Mouse (Mus musculus) heart, adult 2 months (tissue): ENCODE data around the gene Ddx19a. TPM values are rescaled to one million over a fixed set of nuclear protein-coding genes. Genes with fewer than 3 reads are reported as not detected.
"Not testable (repeated sequence)": the region's sequence is repeated elsewhere in the genome, so short reads cannot be mapped to it uniquely, and the experiment has no call there.

Experiments
- DNase-seq, 2 experiments: peaks; one replicate each; pipeline ENCODE4 v3.0.0; 2021
- H3K27ac ChIP-seq: fragments of 200-600 bp; 2 replicates; pipeline ENCODE4 v1.8.1; 2022
- H3K27me3 ChIP-seq: fragments of 200-500 bp; 2 replicates; pipeline ENCODE4 v1.6.1; 2012; ENCODE audit warnings: mild to moderate bottlenecking, low read length, inconsistent platforms, mixed read lengths; ENCODE audit not compliant: control insufficient read depth, insufficient read depth
- H3K36me3 ChIP-seq: fragments of 200-500 bp; 2 replicates; pipeline ENCODE4 v1.6.1; 2012; ENCODE audit warnings: low read length, inconsistent platforms; ENCODE audit not compliant: control insufficient read depth, insufficient read depth
- H3K4me1 ChIP-seq: fragments of 200-500 bp; 2 replicates; pipeline ENCODE4 v1.6.1; 2011; ENCODE audit warnings: low read length; ENCODE audit not compliant: control insufficient read depth, insufficient read depth
- H3K4me3 ChIP-seq: fragments of 200-600 bp; 2 replicates; pipeline ENCODE4 v1.8.1; 2022
- H3K79me2 ChIP-seq: fragments of 200-500 bp; replicated peaks from 2 replicates; pipeline ENCODE4 v1.6.1; 2012; ENCODE audit warnings: mild to moderate bottlenecking, inconsistent platforms, low read length, moderate library complexity, mixed read lengths; ENCODE audit not compliant: control insufficient read depth, insufficient read depth
- H3K9ac ChIP-seq: fragments of 200-500 bp; 2 replicates; pipeline ENCODE4 v1.6.1; 2012; ENCODE audit warnings: low read depth, mild to moderate bottlenecking, control low read depth, inconsistent platforms, low read length, mixed read lengths
- CTCF ChIP-seq: fragments of 200-600 bp; IDR thresholded peaks from 2 replicates; pipeline ENCODE4 v1.8.1; 2022; ENCODE audit warnings: antibody characterized with exemption, mild to moderate bottlenecking, moderate library complexity
- EP300 ChIP-seq: fragments of 200-500 bp; IDR thresholded peaks from 2 replicates; pipeline ENCODE4 v1.6.1; 2011; ENCODE audit warnings: low read depth, low read length, control low read depth; ENCODE audit not compliant: insufficient read depth
- POLR2A ChIP-seq: fragments of 200-500 bp; IDR thresholded peaks from 2 replicates; pipeline ENCODE4 v1.6.1; 2011; ENCODE audit warnings: mild to moderate bottlenecking, low read depth, low read length, control low read depth; ENCODE audit not compliant: insufficient read depth
- WGBS: fragments of 180-500 bp; shearing (Covaris S2); methylation state at CpG from one replicate; pipeline ENCODE4 v1.1.7; 2018; 5-methylcytosine and 5-hydroxymethylcytosine counted together
- intact Hi-C: fragments of 180-260 bp; cut with DNase I; formaldehyde crosslinking; loops from one replicate; pipeline ENCODE4 v1.15.1; 2025
- polyA plus RNA-seq: library from polyadenylated mRNA; depleted of rRNA; stranded (reverse); fragments of >200 nt; gene quantifications from 2 replicates; pipeline ENCODE4 v1.2.3, GENCODE M21; 2012
- total RNA-seq, 2 experiments: library from RNA; stranded (reverse); gene quantifications; 2 replicates each; pipeline ENCODE4 v1.2.3; 2021

The Ddx19a gene
- total and polyA plus RNA-seq, 3 experiments = 18.0 to 34.8 (median 31.7) TPM

DNA sequence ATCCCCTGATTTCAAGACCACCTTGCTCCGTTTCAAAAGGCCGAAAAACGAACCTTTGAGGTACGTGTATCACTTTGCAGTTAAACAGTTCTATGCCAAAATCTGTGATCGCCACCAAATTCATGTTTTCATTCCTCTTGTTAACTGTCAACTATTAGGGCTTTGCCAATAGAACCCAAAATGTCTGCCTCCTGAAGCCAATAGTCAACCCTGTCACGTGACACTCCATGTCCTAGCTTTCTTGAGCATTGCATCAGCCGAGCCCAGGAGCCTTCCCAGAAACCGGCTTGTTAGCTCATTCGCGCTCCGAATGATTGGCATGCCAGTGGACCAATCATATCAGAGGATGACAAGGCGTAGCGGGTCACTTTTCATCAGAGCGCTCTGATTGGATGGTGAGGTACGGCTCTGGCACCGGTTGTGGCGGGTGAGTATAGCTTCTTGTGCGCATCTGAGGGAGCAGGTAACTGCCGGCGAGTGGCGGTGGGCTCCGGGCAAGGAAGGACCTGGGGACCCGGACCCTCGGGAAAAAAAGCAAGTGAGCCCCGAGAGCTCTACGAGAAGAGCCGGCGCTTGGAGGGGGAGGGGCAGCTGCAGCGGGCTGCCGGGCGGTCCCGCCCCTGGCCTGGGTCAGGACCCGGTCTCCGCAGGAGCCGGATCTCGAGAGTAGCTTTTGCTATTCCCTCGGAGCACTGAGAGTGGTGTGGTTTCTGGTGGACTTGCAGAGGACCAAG lies 36.0 kb upstream of the Ddx19a start:
- peak overlapping the region; percentile 91 for H3K4me3 ChIP-seq
- intact Hi-C loops = loop anchor here (2.0 kb wide), 2 partner anchors 23 to 33 kb away; partner anchors contain the start of gene Exosc6
- H3K9ac ChIP-seq = peak overlapping the region; percentile 61
- 0 out of 2 replicates have a peak, but pooled peaks cover 2% of the 10 kb centered on the region for H3K79me2 ChIP-seq
- H3K36me3 ChIP-seq = peaks cover 5% of the 10 kb centered on the region; the same call in 1 of the 2 replicates
- 6% methylated on average over 37 of the region's 37 CpGs for WGBS
- H3K27ac ChIP-seq = peak overlapping the region; percentile 96
- peaks cover 5% of the 10 kb centered on the region for H3K4me1 ChIP-seq
- TF ChIP-seq POLR2A = peak; percentile 61; the same call in 1 of the 2 replicates
- TF ChIP-seq EP300 = peak; percentile 73
- no peak for TF ChIP-seq CTCF
- peak; percentile 90 to 98 for DNase-seq
- no peaks in the 10 kb centered on the region for H3K27me3 ChIP-seq

DNA sequence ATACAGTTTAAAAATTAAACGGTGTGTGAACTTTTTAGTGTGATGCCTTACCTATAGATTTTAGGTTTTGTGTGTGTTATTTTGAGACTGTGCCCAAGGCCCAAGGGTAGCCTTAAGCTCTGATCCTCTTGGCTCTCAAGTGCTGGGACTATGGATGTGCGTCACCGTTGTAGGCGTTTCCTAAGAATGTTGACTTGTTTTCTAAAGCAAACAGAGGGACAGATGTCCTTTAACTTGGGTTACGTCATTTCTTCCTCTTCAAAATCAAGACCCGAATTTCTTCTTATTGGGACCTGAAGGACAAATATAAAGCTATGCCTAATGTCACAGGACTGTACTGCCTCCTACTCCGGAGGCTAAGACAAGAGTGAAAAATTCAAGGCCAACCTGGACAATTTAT lies 35.3 kb upstream of the Ddx19a start, which contains the start of gene Aars:
TSS of gene Aars (plus strand) at position 229 of the 400 bp plus-strand sequence.
- H3K4me3 ChIP-seq = peak within 1 kb of the TSS; percentile 91
- DNase-seq = no peak
- peaks cover 5% of the 10 kb centered on the region; the same call in 1 of the 2 replicates for H3K36me3 ChIP-seq
- no peaks in the 10 kb centered on the region for H3K27me3 ChIP-seq
- WGBS = 96% methylated on average over 7 of the region's 7 CpGs
- intact Hi-C loops = loop anchor here (2.0 kb wide), 1 partner anchor 32 kb away; no protein-coding TSS in a partner anchor
- peak within 1 kb of the TSS; percentile 96 for H3K27ac ChIP-seq
- H3K4me1 ChIP-seq = peaks cover 5% of the 10 kb centered on the region
- peak within 1 kb of the TSS; percentile 61 for H3K9ac ChIP-seq
- H3K79me2 ChIP-seq = 0 out of 2 replicates have a peak, but pooled peaks cover 2% of the 10 kb centered on the region
- no peak for TF ChIP-seq POLR2A
- no peak for TF ChIP-seq EP300
- no peak for TF ChIP-seq CTCF

DNA sequence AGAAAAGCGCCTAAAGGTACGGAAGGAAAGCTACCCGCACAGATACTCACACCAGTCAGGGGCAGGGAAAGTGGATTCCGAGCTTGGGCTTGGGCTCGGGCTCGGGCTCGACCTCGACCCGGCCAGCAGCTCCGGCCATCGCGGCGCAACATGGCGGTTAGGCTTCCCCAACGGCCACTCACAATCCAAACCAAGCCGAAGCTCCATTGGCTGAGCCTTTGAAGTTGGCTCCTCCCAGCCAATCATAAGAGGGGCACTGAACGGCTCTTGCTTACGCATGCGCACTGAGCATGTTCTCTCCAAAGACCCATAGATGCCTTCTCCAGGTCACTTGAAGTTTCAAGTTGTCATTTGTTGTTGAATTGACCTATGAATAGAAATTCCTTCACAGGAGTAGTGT lies 34.0 kb upstream of the Ddx19a start, which contains the start of gene Ddx19b:
TSS of gene Ddx19b (minus strand) at position 180 of the 400 bp plus-strand sequence.
- H3K4me1 ChIP-seq = peaks cover 5% of the 10 kb centered on the region
- no peak within 1 kb of the TSS for H3K4me3 ChIP-seq
- H3K36me3 ChIP-seq = peaks cover 5% of the 10 kb centered on the region; the same call in 1 of the 2 replicates
- H3K9ac ChIP-seq = no peak within 1 kb of the TSS
- no peak for TF ChIP-seq EP300
- no peak for TF ChIP-seq POLR2A
- TF ChIP-seq CTCF = no peak
- H3K27me3 ChIP-seq = no peaks in the 10 kb centered on the region
- no peak within 1 kb of the TSS for H3K27ac ChIP-seq
- intact Hi-C loops = no loop called here
- 93% methylated on average over 19 of the region's 19 CpGs for WGBS
- no peak for DNase-seq
- H3K79me2 ChIP-seq = 0 out of 2 replicates have a peak, but pooled peaks cover 2% of the 10 kb centered on the region

DNA sequence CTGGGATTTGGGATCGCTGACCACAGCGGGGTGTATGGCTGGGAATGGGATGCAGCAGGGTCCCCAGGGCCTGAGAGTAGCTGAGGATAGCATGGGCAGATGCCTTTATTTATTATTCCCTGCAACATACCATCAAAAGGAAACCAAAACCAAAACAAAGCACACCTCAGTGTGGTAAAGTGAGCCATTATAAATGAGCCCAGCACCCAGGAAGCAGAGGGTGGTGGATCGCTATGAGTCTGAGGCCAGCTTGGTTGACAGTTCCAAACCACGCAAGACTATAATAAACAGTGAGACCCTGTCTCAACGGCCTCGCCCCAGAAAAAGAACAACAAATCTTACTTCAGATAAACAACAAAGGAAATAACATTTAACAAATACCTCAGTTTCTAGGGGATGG lies 32.4 kb upstream of the Ddx19a start:
- H3K4me1 ChIP-seq = peaks cover 5% of the 10 kb centered on the region
- peaks cover 3% of the 10 kb centered on the region; the same call in 1 of the 2 replicates for H3K36me3 ChIP-seq
- H3K27ac ChIP-seq = no peak overlapping the region
- H3K27me3 ChIP-seq = no peaks in the 10 kb centered on the region
- intact Hi-C loops = no loop called here
- no peak overlapping the region for H3K4me3 ChIP-seq
- H3K9ac ChIP-seq = no peak overlapping the region
- H3K79me2 ChIP-seq = no peaks in the 10 kb centered on the region
- no peak for DNase-seq
- WGBS = 76% methylated on average over 6 of the region's 6 CpGs
- TF ChIP-seq EP300 (no peak), POLR2A (no peak)

DNA sequence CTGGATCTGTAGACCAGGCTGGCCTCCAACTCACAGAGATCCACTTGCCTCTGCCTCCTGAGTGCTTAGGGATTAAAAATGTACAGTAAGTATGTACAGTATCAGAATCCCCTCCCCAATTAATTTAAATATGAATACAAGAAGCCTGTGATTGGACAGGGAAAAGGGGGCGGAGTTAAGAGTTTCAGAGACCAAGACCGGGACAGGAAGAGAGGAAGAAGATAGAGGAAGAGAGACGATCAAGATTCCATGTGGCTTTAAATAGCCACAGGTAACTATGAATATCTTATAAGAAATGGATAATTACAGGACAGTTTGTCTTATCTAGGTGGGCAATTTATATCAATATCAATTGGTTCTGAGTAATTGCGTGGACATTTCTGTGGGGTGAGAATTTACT lies 32.0 kb upstream of the Ddx19a start:
- Histone ChIP-seq H3K36me3 (peaks cover 2% of the 10 kb centered on the region; the same call in 1 of the 2 replicates), H3K79me2 (no peaks in the 10 kb centered on the region), H3K27me3 (no peaks in the 10 kb centered on the region), H3K9ac (no peak overlapping the region), H3K4me1 (peaks cover 5% of the 10 kb centered on the region), H3K4me3 (no peak overlapping the region), H3K27ac (no peak overlapping the region)
- DNase-seq = no peak
- no peak for TF ChIP-seq EP300
- no peak for TF ChIP-seq CTCF
- no peak for TF ChIP-seq POLR2A
- 38% methylated on average over 4 of the region's 4 CpGs for WGBS
- intact Hi-C loops = no loop called here

DNA sequence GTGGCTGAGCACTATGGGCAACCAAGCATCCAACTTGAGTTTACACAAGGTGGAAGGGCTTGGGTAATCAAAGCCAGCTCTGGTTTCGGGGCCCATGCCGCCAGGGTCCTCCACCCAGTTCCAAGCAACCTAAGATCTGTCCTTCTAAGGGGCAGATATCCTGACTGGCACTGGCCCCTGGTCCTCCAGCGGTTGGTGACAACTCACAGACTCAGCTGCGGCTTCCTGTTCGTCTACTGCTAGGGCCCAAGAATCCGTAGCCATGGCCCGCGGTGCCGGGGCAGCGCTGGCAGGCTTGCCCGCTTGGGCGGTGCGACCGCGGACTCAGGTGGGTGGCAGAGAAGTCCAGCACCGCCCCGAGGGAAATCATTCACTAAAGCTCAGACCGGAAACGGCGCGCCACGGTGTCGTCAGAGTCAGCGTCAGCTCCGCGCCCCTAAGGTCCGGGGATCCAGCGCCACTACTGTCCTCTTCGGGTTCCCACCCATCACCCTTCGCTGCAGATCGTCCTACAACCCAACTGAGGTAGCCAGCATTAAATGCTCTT lies 29.9 kb upstream of the Ddx19a start:
- DNase-seq = peak; percentile 88 to 89
- H3K4me1 ChIP-seq = no peaks in the 10 kb centered on the region
- H3K36me3 ChIP-seq = no peaks in the 10 kb centered on the region
- intact Hi-C loops = no loop called here
- under 1% methylated on average over 31 of the region's 31 CpGs for WGBS
- peak overlapping the region; percentile 85 for H3K9ac ChIP-seq
- H3K27me3 ChIP-seq = no peaks in the 10 kb centered on the region
- peak overlapping the region; percentile 71 for H3K27ac ChIP-seq
- H3K79me2 ChIP-seq = no peaks in the 10 kb centered on the region
- H3K4me3 ChIP-seq = peak overlapping the region; percentile 69
- peak; percentile 71 for TF ChIP-seq POLR2A
- TF ChIP-seq CTCF = no peak

DNA sequence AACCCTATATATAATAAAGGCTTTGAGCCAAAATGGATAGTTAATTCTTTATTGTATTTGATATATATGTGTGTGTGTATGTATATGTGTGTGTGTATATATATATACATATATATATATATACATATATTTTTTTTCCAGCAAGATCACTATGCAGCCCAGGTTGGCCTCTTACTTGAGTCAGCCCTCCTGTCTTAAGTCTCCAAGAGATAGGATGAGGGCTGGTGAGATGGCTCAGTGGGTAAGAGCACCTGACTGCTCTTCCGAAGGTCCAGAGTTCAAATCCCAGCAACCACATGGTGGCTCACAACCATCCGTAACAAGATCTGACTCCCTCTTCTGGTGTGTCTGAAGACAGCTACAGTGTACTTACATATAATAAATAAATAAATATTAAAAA lies 29.0 kb upstream of the Ddx19a start:
- H3K4me1 ChIP-seq, H3K27me3 ChIP-seq, DNase-seq, H3K36me3 ChIP-seq, H3K79me2 ChIP-seq, H3K4me3 ChIP-seq, H3K9ac ChIP-seq, intact Hi-C loops, H3K27ac ChIP-seq: not testable (repeated sequence)
- WGBS = 89% methylated on average over 2 of the region's 2 CpGs

DNA sequence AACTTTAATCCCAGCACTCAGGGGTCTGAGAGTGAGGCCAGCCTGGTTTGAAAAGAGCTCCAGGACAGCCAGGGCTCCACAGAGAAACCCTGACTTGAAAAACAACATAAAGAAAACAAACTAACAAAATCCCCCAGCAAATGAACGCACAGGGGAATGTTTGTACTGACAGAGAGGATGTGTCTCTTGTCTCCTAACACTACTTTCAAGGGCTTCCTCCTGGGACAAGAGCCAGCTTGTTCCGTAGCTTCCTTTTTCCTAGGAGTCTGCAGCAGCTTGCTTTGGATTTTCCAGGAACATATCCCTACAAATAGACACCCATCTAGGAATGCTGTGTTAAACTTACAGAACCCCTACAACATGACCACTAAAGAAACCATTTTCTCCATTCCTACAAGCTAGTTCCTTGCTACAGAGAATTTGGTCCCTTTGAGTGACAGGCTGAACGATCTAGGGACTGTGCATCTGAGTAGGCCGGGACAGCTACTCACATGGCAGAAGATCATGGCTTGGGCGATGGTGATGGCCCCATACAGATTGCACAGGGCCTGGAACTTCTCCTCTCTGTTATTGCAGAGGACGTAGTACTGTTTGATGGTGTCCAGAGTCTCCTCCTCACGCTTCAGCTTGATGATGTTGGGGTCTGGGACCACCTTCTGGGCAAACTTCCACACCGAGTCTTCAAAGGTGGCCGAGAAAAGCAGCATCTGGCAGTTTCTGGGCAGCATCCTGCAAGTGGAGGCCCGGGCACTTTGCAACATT lies 12.8 kb upstream of the Ddx19a start:
- H3K4me3 ChIP-seq, intact Hi-C loops, H3K27ac ChIP-seq, H3K9ac ChIP-seq, H3K4me1 ChIP-seq, H3K27me3 ChIP-seq, H3K36me3 ChIP-seq, DNase-seq, H3K79me2 ChIP-seq: not testable (repeated sequence)
- WGBS = 82% methylated on average over 9 of the region's 10 CpGs
